Mouse (Mus musculus) stomach, postnatal 0 days (tissue): Measurements from ENCODE around the gene BC004004.

ENCODE experiments used
- CTCF ChIP-seq: IDR thresholded peaks from 2 replicates; pipeline ENCODE4 v1.5.1; 2016; ENCODE audit warnings: antibody characterized with exemption, low read depth, mild to moderate bottlenecking, moderate library complexity
- EP300 ChIP-seq: optimal IDR thresholded peaks from 2 replicates; pipeline ENCODE3; 2016; ENCODE audit warnings: antibody characterized with exemption

GRCm38 (mm10) chr17:29251608-29252390, 16.8 kb upstream of the BC004004 start:
- TF ChIP-seq EP300 (no peak), CTCF (no peak)
